Mouse (Mus musculus): ENCODE measurements around the gene Naaladl2.

Gene Naaladl2

GRCm38 (mm10) chr3:24690162-24690915, 453.7 kb downstream of the Naaladl2 start:
- DNase-seq (ENCODE audit: low spot score in 2 of 2), result no peak

- no peak for DNase-seq (ENCODE audit: low spot score in 2 of 2)
Measured at GRCm38 (mm10) chr3:24670500-24670899, 473.6 kb downstream of the Naaladl2 start.

- no peak for DNase-seq (ENCODE audit: low spot score in 2 of 2)
Measured at GRCm38 (mm10) chr3:24668052-24668916, 475.8 kb downstream of the Naaladl2 start.

GRCm38 (mm10) chr3:24665408-24665807, 478.7 kb downstream of the Naaladl2 start:
- DNase-seq (ENCODE audit: low spot score in 2 of 2), result no peak

- no peak for DNase-seq (ENCODE audit: low spot score in 2 of 2)
Measured at GRCm38 (mm10) chr3:24663749-24664148, 480.3 kb downstream of the Naaladl2 start.

- no peak for DNase-seq (ENCODE audit: low spot score in 2 of 2)
Measured at GRCm38 (mm10) chr3:24630032-24630431, 514.0 kb downstream of the Naaladl2 start.

GRCm38 (mm10) chr3:24605485-24605884, 538.6 kb downstream of the Naaladl2 start:
- no peak for DNase-seq (ENCODE audit: low spot score in 2 of 2)

GRCm38 (mm10) chr3:24604791-24605320, 539.2 kb downstream of the Naaladl2 start:
- no peak for DNase-seq (ENCODE audit: low spot score in 2 of 2)

- no peak for DNase-seq (ENCODE audit: low spot score in 2 of 2)
Measured at GRCm38 (mm10) chr3:24595447-24595846, 548.6 kb downstream of the Naaladl2 start.

- DNase-seq (ENCODE audit: low spot score in 2 of 2), result no peak
Measured at GRCm38 (mm10) chr3:24556617-24557016, 587.4 kb downstream of the Naaladl2 start.

- DNase-seq (ENCODE audit: low spot score in 2 of 2), result no peak
Measured at GRCm38 (mm10) chr3:24553701-24554100, 590.4 kb downstream of the Naaladl2 start.

- DNase-seq (ENCODE audit: low spot score in 2 of 2), result no peak
Measured at GRCm38 (mm10) chr3:24552631-24553030, 591.4 kb downstream of the Naaladl2 start.

- DNase-seq (ENCODE audit: low spot score in 2 of 2), result no peak
Measured at GRCm38 (mm10) chr3:24533775-24534458, 610.1 kb downstream of the Naaladl2 start.

GRCm38 (mm10) chr3:24514918-24515317, 629.1 kb downstream of the Naaladl2 start:
- no peak for DNase-seq (ENCODE audit: low spot score in 2 of 2)

GRCm38 (mm10) chr3:24486456-24487112, 657.5 kb downstream of the Naaladl2 start:
- DNase-seq (ENCODE audit: low spot score in 2 of 2), result no peak

GRCm38 (mm10) chr3:24463941-24464340, 680.1 kb downstream of the Naaladl2 start:
- DNase-seq (ENCODE audit: low spot score in 2 of 2), result no peak

GRCm38 (mm10) chr3:24440621-24441020, 703.4 kb downstream of the Naaladl2 start:
- DNase-seq (ENCODE audit: low spot score in 2 of 2), result no peak

GRCm38 (mm10) chr3:24432761-24433160, 711.3 kb downstream of the Naaladl2 start:
- no peak for DNase-seq (ENCODE audit: low spot score in 2 of 2)

GRCm38 (mm10) chr3:24391737-24392136, 752.3 kb downstream of the Naaladl2 start:
- DNase-seq (ENCODE audit: low spot score in 2 of 2), result no peak

- no peak for DNase-seq (ENCODE audit: low spot score in 2 of 2)
Measured at GRCm38 (mm10) chr3:24391311-24391710, 752.8 kb downstream of the Naaladl2 start.

- DNase-seq (ENCODE audit: low spot score in 2 of 2), result peak in 1 of 2 experiments; percentile 6
Measured at GRCm38 (mm10) chr3:24355010-24355409, 789.1 kb downstream of the Naaladl2 start.

Data from cerebellum, postnatal 4 days (tissue).